8 mouse cellular contexts compared by ENCODE assay signal in the genomic region with DNA sequence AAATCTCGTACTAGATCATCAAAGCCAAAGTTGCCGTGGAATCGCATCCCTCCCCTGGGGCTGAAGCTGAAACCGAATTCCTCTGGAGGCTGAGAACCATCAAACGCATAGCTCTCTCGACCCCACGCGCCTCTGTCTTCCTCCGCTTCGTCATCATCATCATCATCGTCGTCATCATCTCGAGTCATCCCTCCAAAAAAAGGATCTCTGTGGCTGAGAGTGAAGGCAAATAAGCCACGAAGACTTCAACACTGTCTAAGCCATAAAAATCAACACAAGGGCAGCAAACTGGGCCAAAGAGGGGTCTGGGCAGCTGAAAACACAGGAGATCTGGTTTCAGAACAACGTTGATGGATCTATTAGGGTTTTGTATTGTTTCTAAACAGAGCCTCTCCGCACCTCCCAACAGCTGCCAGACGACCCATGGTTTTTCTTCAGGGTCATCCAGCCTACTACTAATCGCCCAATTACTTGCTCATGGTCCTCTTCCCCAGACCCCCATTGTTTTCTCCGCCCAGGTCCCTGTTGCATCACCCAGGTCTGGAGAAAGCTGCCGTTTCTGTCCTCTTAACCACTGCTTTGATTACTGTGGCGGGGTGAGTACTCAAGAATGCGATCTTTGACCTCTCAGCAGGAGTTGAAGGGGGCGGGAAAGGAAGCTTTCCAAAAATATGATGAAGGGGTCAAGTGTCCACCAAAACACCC. TPM values are rescaled to one million over a fixed set of nuclear protein-coding genes. Genes with fewer than 3 reads are reported as not detected.
DNase-seq lines count a peak whose midpoint lies in the region; ATAC-seq lines count a peak whose summit lies in the region.

No protein-coding gene starts in this region.

- H3K27ac ChIP-seq in kidney, embryonic 16.5 days (ENCODE audit: low read length): peak overlapping the region; percentile 91
- peak overlapping the region; percentile 87 for H3K27ac ChIP-seq in intestine, embryonic 14.5 days (ENCODE audit: low read depth)

- H3K4me3 ChIP-seq in kidney, embryonic 16.5 days (ENCODE audit: low read length): peak overlapping the region; percentile 67
- peak overlapping the region; percentile 56 for H3K4me3 ChIP-seq in intestine, embryonic 14.5 days (ENCODE audit: low read depth, low read length)

- peaks cover 43% of the 10 kb centered on the region for H3K36me3 ChIP-seq in kidney, embryonic 16.5 days (ENCODE audit: insufficient read depth, low read length)
- peaks cover 58% of the 10 kb centered on the region for H3K36me3 ChIP-seq in intestine, embryonic 14.5 days (ENCODE audit: control insufficient read depth, insufficient read depth, low read length)

- H3K4me2 ChIP-seq in kidney, embryonic 16.5 days (replicated peaks; ENCODE audit: low read depth, low read length): peak overlapping the region; percentile 84
- peak overlapping the region; percentile 92 for H3K4me2 ChIP-seq in intestine, embryonic 14.5 days (ENCODE audit: low read length)

- no peaks in the 10 kb centered on the region for H3K27me3 ChIP-seq in kidney, embryonic 16.5 days (ENCODE audit: insufficient read depth, low read length)
- H3K27me3 ChIP-seq in intestine, embryonic 14.5 days (replicated peaks; ENCODE audit: control insufficient read depth, insufficient read depth, low read length): no peaks in the 10 kb centered on the region

- 4% methylated on average over 20 of the region's 23 CpGs for WGBS in kidney, embryonic 16.5 days
- WGBS in intestine, embryonic 14.5 days: 7% methylated on average over 21 of the region's 23 CpGs

- peak overlapping the region; percentile 90 for H3K9ac ChIP-seq in kidney, embryonic 16.5 days (replicated peaks; ENCODE audit: low read length)
- peak overlapping the region; percentile 83 for H3K9ac ChIP-seq in intestine, embryonic 14.5 days (ENCODE audit: low read length)

- no peaks in the 10 kb centered on the region for H3K9me3 ChIP-seq in kidney, embryonic 16.5 days (ENCODE audit: low read length)
- no peaks in the 10 kb centered on the region for H3K9me3 ChIP-seq in intestine, embryonic 14.5 days (ENCODE audit: control insufficient read depth, low read length)

- peak; percentile 71; the same call in 1 of the 2 replicates for ATAC-seq in kidney, embryonic 16.5 days (ENCODE audit: low FRiP score, low TSS enrichment)
- peak; percentile 46 for ATAC-seq in erythroid progenitor cell, adult 5-6 weeks (replicated peaks; ENCODE audit: low FRiP score, poor library complexity, severe bottlenecking)
- ATAC-seq in intestine, embryonic 14.5 days (replicated peaks; ENCODE audit: low FRiP score, low TSS enrichment, low read depth): peak; percentile 48
- ATAC-seq in monocyte, adult 5-6 weeks (replicated peaks; ENCODE audit: insufficient number of reproducible peaks, low FRiP score, low TSS enrichment, poor library complexity, severe bottlenecking): no peak

- peaks cover 10% of the 10 kb centered on the region for H3K4me1 ChIP-seq in kidney, embryonic 16.5 days (ENCODE audit: insufficient read depth, low read length)
- H3K4me1 ChIP-seq in intestine, embryonic 14.5 days (replicated peaks; ENCODE audit: control insufficient read depth, insufficient read depth, low read length): peaks cover 8% of the 10 kb centered on the region

- DNase-seq in kidney, adult 11 months: no peak
- DNase-seq in ZHBTc4 (ENCODE audit: low read depth, low spot score) (peak; percentile 76), liver (peak; percentile 22)
- no peak for DNase-seq in intestine, embryonic 14.5 days (ENCODE audit: low spot score)
- peak; percentile 5 to 8 for DNase-seq in natural killer cell, adult 2 months (ENCODE audit: low spot score in 2 of 2)

RNA-seq across cellular contexts. Expression of a gene that starts 0.6 kb away (rescaled TPM):
- polyA plus RNA-seq in kidney, embryonic 16.5 days (2015; fragmentation: Nextera tagmentation; extraction: Ambion mirVana): 175 and 189 TPM in 2 replicates
- 55.5 and 71.3 TPM in 2 replicates for total RNA-seq in erythroid progenitor cell, adult 5-6 weeks (2015; ENCODE audit: low replicate concordance)
- 41.2 and 68.0 TPM in 2 replicates for total RNA-seq in erythroid progenitor cell, adult 5-6 weeks (2017; ENCODE audit: low replicate concordance)
- polyA plus RNA-seq in intestine, embryonic 14.5 days (2014; fragmentation: Nextera tagmentation; extraction: Ambion mirVana): 121 and 126 TPM in 2 replicates
- total RNA-seq in monocyte, adult 5-6 weeks (2017): 44.9 to 89.5 TPM (median 54.6 TPM) in 3 replicates

RNA-seq across cellular contexts. Expression of a gene that starts 34.6 kb away (rescaled TPM):
- polyA plus RNA-seq in kidney, embryonic 16.5 days (2015; fragmentation: Nextera tagmentation; extraction: Ambion mirVana): 11.7 and 15.3 TPM in 2 replicates
- 1.8 TPM in 1 of 2 replicates, not detected in the other for total RNA-seq in erythroid progenitor cell, adult 5-6 weeks (2015; ENCODE audit: low replicate concordance)
- 1.2 and 2.1 TPM in 2 replicates for total RNA-seq in erythroid progenitor cell, adult 5-6 weeks (2017; ENCODE audit: low replicate concordance)
- polyA plus RNA-seq in intestine, embryonic 14.5 days (2014; fragmentation: Nextera tagmentation; extraction: Ambion mirVana): 14.1 and 14.9 TPM in 2 replicates
- 67.8 to 132 TPM (median 89.1 TPM) in 3 replicates for total RNA-seq in monocyte, adult 5-6 weeks (2017)

RNA-seq across cellular contexts. Expression of a gene that starts 53.5 kb away (rescaled TPM):
- 184 and 187 TPM in 2 replicates for polyA plus RNA-seq in kidney, embryonic 16.5 days (2015; fragmentation: Nextera tagmentation; extraction: Ambion mirVana)
- 26.3 and 51.6 TPM in 2 replicates for total RNA-seq in erythroid progenitor cell, adult 5-6 weeks (2015; ENCODE audit: low replicate concordance)
- total RNA-seq in erythroid progenitor cell, adult 5-6 weeks (2017; ENCODE audit: low replicate concordance): 28.5 and 29.4 TPM in 2 replicates
- polyA plus RNA-seq in intestine, embryonic 14.5 days (2014; fragmentation: Nextera tagmentation; extraction: Ambion mirVana): 166 and 175 TPM in 2 replicates
- 71.0 to 80.3 TPM (median 79.6 TPM) in 3 replicates for total RNA-seq in monocyte, adult 5-6 weeks (2017)

RNA-seq across cellular contexts. Expression of a gene that starts 54.5 kb away (rescaled TPM):
- 152 and 198 TPM in 2 replicates for polyA plus RNA-seq in kidney, embryonic 16.5 days (2015; fragmentation: Nextera tagmentation; extraction: Ambion mirVana)
- total RNA-seq in erythroid progenitor cell, adult 5-6 weeks (2015; ENCODE audit: low replicate concordance): 157 and 197 TPM in 2 replicates
- total RNA-seq in erythroid progenitor cell, adult 5-6 weeks (2017; ENCODE audit: low replicate concordance): 107 and 126 TPM in 2 replicates
- polyA plus RNA-seq in intestine, embryonic 14.5 days (2014; fragmentation: Nextera tagmentation; extraction: Ambion mirVana): 214 and 227 TPM in 2 replicates
- 84.5 to 177 TPM (median 158 TPM) in 3 replicates for total RNA-seq in monocyte, adult 5-6 weeks (2017)

Comparison
In these comparisons a context has a peak if more than half of its experiments do, and no peak if none do; other contexts are left out.
1. DNase-seq: peak in ZHBTc4 (single experiment), liver (single experiment) and natural killer cell, adult 2 months (2 of 2); none in kidney, adult 11 months (single experiment) and intestine, embryonic 14.5 days (single experiment).
2. RNA of a gene that starts 34.6 kb away (total RNA-seq): 67.8 to 132 TPM in monocyte, adult 5-6 weeks; 1.2 to 2.1 TPM in erythroid progenitor cell, adult 5-6 weeks; every median in the first group is over 10 times any median in the second.